Mouse (Mus musculus): ENCODE measurements around the gene Fam189a2.

- no peak for TF ChIP-seq POLR2A (IDR thresholded peaks at IDR 0.05; ENCODE audit: control insufficient read depth, low read depth, low read length)
- TF ChIP-seq CTCF (IDR thresholded peaks at IDR 0.05; ENCODE audit: control insufficient read depth, insufficient read depth, insufficient replicate concordance, low read depth, low read length): no peak
Observed at GRCm38 (mm10) chr19:24017427-24017826, 13.4 kb downstream of the Fam189a2 start.
